Mouse (Mus musculus): ENCODE data around the gene Cnih2.

GRCm38 (mm10) chr19:5072389-5073019 is 25.8 kb downstream of the Cnih2 start:
- TF ChIP-seq CTCF (IDR thresholded peaks at IDR 0.05), result no peak
- TF ChIP-seq POLR2A (IDR thresholded peaks at IDR 0.05; ENCODE audit: insufficient read depth, low read depth, low read length), result no peak
- TF ChIP-seq EP300 (IDR thresholded peaks at IDR 0.05; ENCODE audit: insufficient read depth, low read depth, low read length), result no peak

Measured in heart, adult 2 months (tissue).